Mouse (Mus musculus): Measurements from ENCODE around the gene Nlgn2.

Nlgn2 gene

DNA sequence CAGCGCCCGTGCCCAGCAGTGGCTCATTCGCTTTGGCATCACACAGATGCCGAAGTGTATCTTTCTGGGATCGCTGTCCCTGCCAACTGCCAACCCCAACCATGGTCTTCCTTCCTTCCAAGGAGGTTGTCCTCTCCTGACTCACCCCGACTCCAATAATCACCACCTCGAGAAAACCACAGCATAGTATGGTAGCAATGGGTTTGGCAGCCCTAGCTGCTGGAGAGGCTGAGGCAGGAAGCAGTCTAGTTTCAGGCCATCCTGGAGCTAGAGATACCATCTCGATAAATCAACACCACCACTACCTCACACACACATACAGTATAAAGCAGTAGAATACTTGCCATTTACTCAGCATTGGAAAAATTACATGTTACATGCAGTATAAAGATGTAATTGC, 18.7 kb downstream of the Nlgn2 start:
- DNase-seq (ENCODE audit: low read depth, low spot score) = no peak
- H3K27me3 ChIP-seq (ENCODE audit: control insufficient read depth, insufficient read depth, low read length, poor library complexity, severe bottlenecking) = no peaks in the 10 kb centered on the region
- no peaks in the 10 kb centered on the region for H3K36me3 ChIP-seq (ENCODE audit: control insufficient read depth, insufficient read depth, low read length, poor library complexity, severe bottlenecking)

DNA sequence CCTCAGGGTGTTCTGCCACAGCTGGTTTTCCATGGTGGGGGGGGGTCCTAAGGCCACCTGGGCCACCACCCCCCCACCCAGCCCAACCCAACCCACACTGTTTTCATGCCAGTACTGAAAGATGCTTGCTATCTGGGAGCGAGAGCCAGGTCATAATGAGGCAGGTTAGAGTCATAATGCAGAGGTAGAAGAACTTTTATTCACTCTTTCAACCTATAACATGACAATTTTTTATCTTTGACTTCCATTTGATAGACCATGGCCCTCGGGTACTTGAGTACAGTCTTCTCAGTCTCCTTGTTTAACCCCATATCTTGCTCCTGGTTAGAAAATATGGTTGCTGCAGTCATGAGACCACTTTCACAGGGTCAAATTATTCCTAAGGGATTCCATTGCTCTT, 19.2 kb downstream of the Nlgn2 start, which contains the start of gene Spem2:
Gene Spem2 (minus strand): TSS at position 101 of the 400 bp plus-strand sequence.
- H3K27me3 ChIP-seq (ENCODE audit: control insufficient read depth, insufficient read depth, low read length, poor library complexity, severe bottlenecking) = no peaks in the 10 kb centered on the region
- no peaks in the 10 kb centered on the region for H3K36me3 ChIP-seq (ENCODE audit: control insufficient read depth, insufficient read depth, low read length, poor library complexity, severe bottlenecking)
- no peak for DNase-seq (ENCODE audit: low read depth, low spot score)

DNA sequence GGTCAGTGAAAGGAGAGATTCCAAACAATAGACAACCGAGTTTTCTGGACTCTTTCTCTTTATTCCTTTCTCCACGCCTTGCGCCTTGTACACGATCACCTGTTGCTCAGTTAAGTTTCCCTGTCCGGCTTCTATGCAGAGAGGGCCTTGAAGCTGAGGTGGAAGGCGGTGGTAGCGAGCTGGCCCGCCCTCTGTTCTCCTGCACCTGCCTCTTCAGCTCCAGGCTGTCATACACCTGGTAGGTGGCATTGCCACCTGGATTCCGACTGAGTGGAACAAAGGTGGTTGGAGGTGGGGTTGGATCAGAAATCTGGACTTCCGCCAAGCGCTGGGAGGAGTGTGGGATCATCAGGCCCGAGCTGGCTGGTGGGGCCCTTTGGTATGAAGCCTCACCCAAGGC, 21.1 kb downstream of the Nlgn2 start:
- no peak for DNase-seq (ENCODE audit: low read depth, low spot score)
- Histone ChIP-seq H3K27me3 (ENCODE audit: control insufficient read depth, insufficient read depth, low read length, poor library complexity, severe bottlenecking) (no peaks in the 10 kb centered on the region), H3K36me3 (ENCODE audit: control insufficient read depth, insufficient read depth, low read length, poor library complexity, severe bottlenecking) (no peaks in the 10 kb centered on the region)

GRCm38 (mm10) chr11:69815155-69815554, 22.4 kb downstream of the Nlgn2 start, which contains the start of gene Gm39566:
Gene Gm39566 (minus strand): TSS chr11:69815298.
- Histone ChIP-seq H3K36me3 (ENCODE audit: control insufficient read depth, insufficient read depth, low read length, poor library complexity, severe bottlenecking) (no peaks in the 10 kb centered on the region), H3K27me3 (ENCODE audit: control insufficient read depth, insufficient read depth, low read length, poor library complexity, severe bottlenecking) (no peaks in the 10 kb centered on the region)
- DNase-seq (ENCODE audit: low read depth, low spot score) = no peak

GRCm38 (mm10) chr11:69810280-69810679, 27.3 kb downstream of the Nlgn2 start:
- DNase-seq (ENCODE audit: low read depth, low spot score) = no peak
- no peaks in the 10 kb centered on the region for H3K36me3 ChIP-seq (ENCODE audit: control insufficient read depth, insufficient read depth, low read length, poor library complexity, severe bottlenecking)
- H3K27me3 ChIP-seq (ENCODE audit: control insufficient read depth, insufficient read depth, low read length, poor library complexity, severe bottlenecking) = no peaks in the 10 kb centered on the region

DNA sequence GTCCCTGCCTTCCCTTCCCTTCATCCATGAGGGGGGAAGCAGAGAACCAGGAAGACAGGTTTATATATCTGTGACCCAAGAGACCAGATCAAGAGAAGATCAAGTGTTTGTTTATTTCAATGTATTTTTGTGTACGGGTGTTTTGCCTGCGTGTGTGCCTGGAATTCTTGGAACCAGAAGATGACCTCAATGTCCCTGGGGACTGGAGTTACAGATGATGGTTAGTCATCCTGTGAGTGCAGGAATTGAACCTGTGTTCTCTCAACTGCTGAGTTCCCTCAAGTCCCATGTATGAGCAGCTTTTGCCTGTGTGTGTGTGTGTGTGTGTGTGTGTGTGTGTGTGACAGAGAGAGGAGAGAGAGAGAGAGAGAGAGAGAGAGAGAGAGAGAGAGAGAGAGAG, 29.9 kb downstream of the Nlgn2 start:
- no peak for DNase-seq (ENCODE audit: low read depth, low spot score)
- Histone ChIP-seq H3K36me3 (ENCODE audit: control insufficient read depth, insufficient read depth, low read length, poor library complexity, severe bottlenecking) (no peaks in the 10 kb centered on the region), H3K27me3 (ENCODE audit: control insufficient read depth, insufficient read depth, low read length, poor library complexity, severe bottlenecking) (no peaks in the 10 kb centered on the region)

DNA sequence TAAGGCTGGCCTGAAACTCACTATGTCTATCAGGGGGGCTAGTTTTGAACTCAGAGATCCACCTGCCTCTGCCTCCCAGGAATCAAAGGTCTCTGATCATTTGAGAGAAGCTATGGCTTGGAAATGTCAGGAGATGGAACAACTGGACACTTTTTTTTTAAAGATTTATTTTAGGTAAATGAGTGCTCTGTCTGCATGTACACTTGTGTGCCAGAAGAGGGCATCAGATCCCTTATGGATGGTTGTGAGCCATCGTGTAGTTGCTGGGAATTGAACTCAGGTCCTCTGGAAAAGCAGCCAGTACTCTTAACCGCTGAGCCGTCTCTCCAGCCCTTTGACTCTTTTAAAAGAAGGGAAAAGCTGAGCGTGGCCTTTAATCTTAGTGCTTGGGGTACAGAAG, 31.2 kb downstream of the Nlgn2 start:
- no peak for DNase-seq (ENCODE audit: low read depth, low spot score)
- H3K36me3 ChIP-seq (ENCODE audit: control insufficient read depth, insufficient read depth, low read length, poor library complexity, severe bottlenecking) = no peaks in the 10 kb centered on the region

GRCm38 (mm10) chr11:69804972-69805909, 32.3 kb downstream of the Nlgn2 start, which contains the start of gene Tmem102:
Gene Tmem102 (minus strand): TSS chr11:69805624.
- Histone ChIP-seq H3K27me3 (ENCODE audit: control insufficient read depth, insufficient read depth, low read length, poor library complexity, severe bottlenecking) (no peaks in the 10 kb centered on the region), H3K36me3 (ENCODE audit: control insufficient read depth, insufficient read depth, low read length, poor library complexity, severe bottlenecking) (no peaks in the 10 kb centered on the region)
- DNase-seq (ENCODE audit: low read depth, low spot score) = peak; percentile 19

More for the DNA sequence above, 31.2 kb downstream of the Nlgn2 start:
- no peaks in the 10 kb centered on the region for H3K27me3 ChIP-seq (ENCODE audit: control insufficient read depth, insufficient read depth, low read length, poor library complexity, severe bottlenecking)

DNA sequence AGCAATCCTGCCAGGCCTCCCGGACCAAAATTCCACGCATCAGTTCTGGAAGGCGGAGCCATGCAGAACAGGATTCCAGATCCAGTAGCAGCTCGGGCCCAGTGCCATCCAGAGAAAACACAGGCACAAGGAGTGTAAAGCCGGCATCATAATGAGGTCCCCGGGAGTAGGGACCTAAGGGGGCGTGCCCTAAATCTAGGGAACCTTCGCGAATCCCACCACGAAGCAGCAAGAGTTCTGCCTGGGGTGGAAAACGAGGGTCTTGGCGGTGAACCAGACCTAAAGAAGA, 33.0 kb downstream of the Nlgn2 start:
- no peak for DNase-seq (ENCODE audit: low read depth, low spot score)
- Histone ChIP-seq H3K27me3 (ENCODE audit: control insufficient read depth, insufficient read depth, low read length, poor library complexity, severe bottlenecking) (no peaks in the 10 kb centered on the region), H3K36me3 (ENCODE audit: control insufficient read depth, insufficient read depth, low read length, poor library complexity, severe bottlenecking) (no peaks in the 10 kb centered on the region)

DNA sequence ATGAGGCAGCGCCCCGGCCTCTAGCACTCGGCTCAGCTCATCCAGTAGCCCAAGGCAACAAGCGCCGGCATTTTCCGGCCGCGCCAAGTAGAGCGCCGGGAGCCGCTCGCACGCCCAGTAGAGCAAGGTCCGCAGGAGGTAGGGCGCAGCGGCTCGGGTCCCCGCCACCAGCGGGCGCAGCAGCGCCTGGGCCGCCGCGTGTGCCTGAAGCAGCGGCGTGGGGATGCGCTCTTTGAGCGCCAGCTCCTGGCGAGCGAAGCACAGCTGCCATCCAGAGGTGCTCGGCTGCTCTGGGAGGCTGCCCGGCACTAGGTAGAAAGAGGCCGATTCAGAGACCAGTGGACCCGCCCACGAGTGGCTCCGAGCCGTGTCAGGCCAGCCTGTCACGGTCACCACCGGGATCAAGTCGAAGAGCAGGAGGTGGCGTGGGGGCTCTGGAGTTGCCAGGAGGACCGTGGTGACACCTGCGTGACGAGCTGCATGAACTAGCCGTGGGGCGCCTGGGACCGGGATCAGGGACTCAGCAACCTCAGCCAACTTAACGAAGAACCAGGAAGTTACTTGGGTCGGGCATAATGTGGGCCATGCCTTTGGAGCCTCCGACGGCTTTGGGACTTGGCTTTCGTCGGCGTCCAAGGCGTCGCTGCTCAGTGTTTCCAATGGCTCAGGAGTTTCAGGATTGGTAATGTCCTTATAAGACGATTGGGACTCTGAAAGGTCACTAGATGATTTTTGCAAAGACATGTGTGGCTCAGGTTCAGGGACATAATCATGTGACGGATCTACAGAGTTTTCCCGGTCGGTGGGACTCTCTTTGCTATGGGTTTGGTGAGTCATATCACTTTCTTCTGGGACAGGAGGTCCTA, 33.6 kb downstream of the Nlgn2 start:
- DNase-seq (ENCODE audit: low read depth, low spot score) = peak; percentile 83
- no peaks in the 10 kb centered on the region for H3K36me3 ChIP-seq (ENCODE audit: control insufficient read depth, insufficient read depth, low read length, poor library complexity, severe bottlenecking)
- no peaks in the 10 kb centered on the region for H3K27me3 ChIP-seq (ENCODE audit: control insufficient read depth, insufficient read depth, low read length, poor library complexity, severe bottlenecking)

DNA sequence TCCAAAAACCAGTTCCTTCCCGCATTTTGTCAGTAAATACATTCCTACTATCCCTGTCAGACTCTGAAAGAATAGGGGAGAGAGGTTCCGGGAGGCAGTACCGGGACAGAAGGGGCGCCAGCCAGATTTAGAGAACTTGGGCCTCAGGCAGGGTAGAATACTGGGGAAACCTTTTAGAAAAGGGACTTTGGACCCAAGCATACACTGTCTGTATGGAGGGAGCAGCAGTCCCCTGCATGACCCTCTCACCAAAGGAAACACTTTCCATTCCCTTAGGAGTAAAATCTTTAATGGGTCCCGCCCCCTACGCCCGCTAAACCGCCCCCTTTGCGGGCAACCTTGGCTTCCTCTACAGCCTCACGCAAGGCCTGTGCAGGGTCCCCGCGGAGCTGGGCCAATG, 34.3 kb downstream of the Nlgn2 start:
- no peak for DNase-seq (ENCODE audit: low read depth, low spot score)
- Histone ChIP-seq H3K36me3 (ENCODE audit: control insufficient read depth, insufficient read depth, low read length, poor library complexity, severe bottlenecking) (no peaks in the 10 kb centered on the region), H3K27me3 (ENCODE audit: control insufficient read depth, insufficient read depth, low read length, poor library complexity, severe bottlenecking) (no peaks in the 10 kb centered on the region)

DNA sequence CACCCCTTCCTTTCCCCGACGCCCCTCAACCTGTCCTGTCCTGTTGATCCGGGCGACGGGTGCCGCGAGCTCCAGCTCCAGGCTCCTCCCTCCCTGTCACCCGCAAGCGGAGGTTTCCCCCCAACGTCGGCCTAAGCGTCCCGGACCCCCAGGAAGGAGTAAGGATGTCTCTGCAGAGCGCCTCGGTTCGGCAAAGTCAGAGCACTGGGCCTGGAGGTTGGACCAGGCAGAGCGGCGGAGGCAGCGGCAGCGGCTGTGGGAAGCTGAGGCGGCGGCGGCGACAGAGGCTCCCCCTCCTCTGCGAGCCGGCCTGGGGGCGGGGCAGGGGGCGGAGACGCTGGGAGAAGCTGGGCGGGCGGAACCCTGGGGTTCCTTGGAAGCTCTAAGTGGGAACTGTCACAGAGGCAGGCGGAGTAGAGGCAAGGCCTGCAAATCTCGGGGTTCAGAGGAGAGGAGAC, 34.9 kb downstream of the Nlgn2 start:
- Histone ChIP-seq H3K36me3 (ENCODE audit: control insufficient read depth, insufficient read depth, low read length, poor library complexity, severe bottlenecking) (no peaks in the 10 kb centered on the region), H3K27me3 (ENCODE audit: control insufficient read depth, insufficient read depth, low read length, poor library complexity, severe bottlenecking) (no peaks in the 10 kb centered on the region)
- DNase-seq (ENCODE audit: low read depth, low spot score) = peak; percentile 43

- DNase-seq (ENCODE audit: low read depth, low spot score) = peak; percentile 23
- Histone ChIP-seq H3K36me3 (ENCODE audit: control insufficient read depth, insufficient read depth, low read length, poor library complexity, severe bottlenecking) (no peaks in the 10 kb centered on the region), H3K27me3 (ENCODE audit: control insufficient read depth, insufficient read depth, low read length, poor library complexity, severe bottlenecking) (no peaks in the 10 kb centered on the region)
These were observed 36.1 kb downstream of the Nlgn2 start, which contains the start of gene Fgf11 for GRCm38 (mm10) chr11:69801379-69801977. Gene Fgf11 (minus strand): TSS chr11:69801857.

- no peaks in the 10 kb centered on the region for H3K36me3 ChIP-seq (ENCODE audit: control insufficient read depth, insufficient read depth, low read length, poor library complexity, severe bottlenecking)
- H3K27me3 ChIP-seq (ENCODE audit: control insufficient read depth, insufficient read depth, low read length, poor library complexity, severe bottlenecking) = no peaks in the 10 kb centered on the region
- DNase-seq (ENCODE audit: low read depth, low spot score) = peak; percentile 31
These were observed 37.0 kb downstream of the Nlgn2 start for GRCm38 (mm10) chr11:69800392-69801197.

All from splenic B cell, adult 2 months (primary cell).